Mouse (Mus musculus): Measurements from ENCODE around the gene Msh3. TPM values are rescaled to one million over a fixed set of nuclear protein-coding genes. Genes with fewer than 3 reads are reported as not detected.

Msh3 gene
- polyA plus RNA-seq, 1 experiment from 2014 or later = 32.8 TPM

DNA sequence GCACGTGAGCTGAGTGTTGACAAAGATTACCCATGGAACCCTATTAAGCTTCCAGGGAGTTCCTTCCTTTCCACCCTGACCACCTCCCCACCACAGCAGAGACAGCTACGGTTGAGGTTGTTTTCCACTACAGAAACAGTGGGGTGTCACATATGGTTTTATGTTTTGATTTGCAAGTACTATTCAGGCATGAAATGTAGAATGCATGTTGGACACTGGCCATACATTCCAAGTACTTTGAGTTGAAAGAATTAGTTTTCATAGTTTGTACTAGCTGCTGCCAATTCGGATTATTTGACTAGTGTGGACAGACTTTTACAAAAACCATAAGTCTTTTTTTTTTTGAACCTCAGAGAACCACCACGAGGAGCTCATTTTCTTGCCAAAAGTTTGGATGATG is 10.5 kb upstream of the Msh3 start:
- 89% methylated on average over 4 of the region's 4 CpGs for WGBS
- H3K9ac ChIP-seq (ENCODE audit: low read depth, low read length) = no peak overlapping the region
- H3K27ac ChIP-seq (ENCODE audit: low read depth, low read length) = no peak overlapping the region
- H3K4me1 ChIP-seq (replicated peaks; ENCODE audit: control insufficient read depth, insufficient read depth, low read length) = peaks cover 3% of the 10 kb centered on the region; the same call in 1 of the 2 replicates
- no peak overlapping the region for H3K4me3 ChIP-seq (ENCODE audit: low read depth, low read length)
- H3K4me2 ChIP-seq = no peak overlapping the region
- DNase-seq (ENCODE audit: low spot score) (no peak), ATAC-seq (replicated peaks; ENCODE audit: low FRiP score) (no peak)
- peaks cover 20% of the 10 kb centered on the region for H3K36me3 ChIP-seq (ENCODE audit: control insufficient read depth, insufficient read depth, low read length)
- no peaks in the 10 kb centered on the region for H3K27me3 ChIP-seq (replicated peaks; ENCODE audit: control insufficient read depth, insufficient read depth, low read length)
- H3K9me3 ChIP-seq (ENCODE audit: control insufficient read depth, low read length) = no peaks in the 10 kb centered on the region

DNA sequence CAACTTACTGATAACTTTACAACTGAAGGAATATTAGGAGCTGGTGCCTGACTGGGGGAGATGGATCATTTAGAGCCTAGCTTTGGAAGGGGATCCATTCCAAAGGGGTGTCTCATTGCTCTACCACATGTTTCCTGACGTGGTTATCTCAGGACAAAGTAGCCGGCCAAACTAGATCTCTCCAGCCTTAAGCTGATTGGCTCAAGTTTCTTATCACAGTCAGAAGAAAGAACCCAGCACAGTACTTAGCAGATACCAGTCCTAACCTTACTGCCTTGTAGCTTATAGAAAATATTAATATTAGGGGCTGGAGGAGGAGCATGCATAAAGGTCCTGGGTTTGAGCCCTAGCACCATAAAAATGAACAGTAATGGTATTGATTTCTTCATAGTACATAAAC is 6.8 kb upstream of the Msh3 start:
- ATAC-seq (replicated peaks; ENCODE audit: low FRiP score) = 0 out of 2 replicates have a peak, but pooled peaks have one; percentile 56
- no peak overlapping the region for H3K9ac ChIP-seq (ENCODE audit: low read depth, low read length)
- H3K4me2 ChIP-seq = no peak overlapping the region
- no peak overlapping the region for H3K4me3 ChIP-seq (ENCODE audit: low read depth, low read length)
- WGBS = 34% methylated on average over 2 of the region's 2 CpGs
- no peaks in the 10 kb centered on the region for H3K9me3 ChIP-seq (ENCODE audit: control insufficient read depth, low read length)
- DNase-seq (ENCODE audit: low spot score) = no peak
- H3K27ac ChIP-seq (ENCODE audit: low read depth, low read length) = no peak overlapping the region
- peaks cover 6% of the 10 kb centered on the region for H3K4me1 ChIP-seq (replicated peaks; ENCODE audit: control insufficient read depth, insufficient read depth, low read length)
- no peaks in the 10 kb centered on the region for H3K27me3 ChIP-seq (replicated peaks; ENCODE audit: control insufficient read depth, insufficient read depth, low read length)
- H3K36me3 ChIP-seq (ENCODE audit: control insufficient read depth, insufficient read depth, low read length) = peaks cover 19% of the 10 kb centered on the region

DNA sequence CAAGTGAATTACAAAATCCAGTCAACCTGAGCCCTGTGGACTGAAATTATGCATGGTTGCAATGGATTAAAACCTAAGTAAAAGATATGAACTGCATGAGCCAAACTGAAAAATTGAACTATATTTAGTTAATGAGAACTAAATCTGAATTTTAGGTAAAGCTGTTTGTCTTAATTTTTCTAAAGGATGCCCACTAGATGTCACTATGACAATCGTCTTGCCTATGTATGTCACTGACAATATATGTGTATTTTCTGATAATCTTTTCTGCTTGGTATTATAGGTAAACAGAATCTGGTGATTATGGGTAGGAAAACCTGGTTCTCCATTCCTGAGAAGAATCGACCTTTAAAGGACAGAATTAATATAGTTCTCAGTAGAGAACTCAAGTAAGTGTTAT is 2.8 kb upstream of the Msh3 start:
- Histone ChIP-seq H3K27me3 (replicated peaks; ENCODE audit: control insufficient read depth, insufficient read depth, low read length) (no peaks in the 10 kb centered on the region), H3K36me3 (ENCODE audit: control insufficient read depth, insufficient read depth, low read length) (peaks cover 14% of the 10 kb centered on the region), H3K9me3 (ENCODE audit: control insufficient read depth, low read length) (no peaks in the 10 kb centered on the region), H3K9ac (ENCODE audit: low read depth, low read length) (no peak overlapping the region), H3K27ac (ENCODE audit: low read depth, low read length) (no peak overlapping the region), H3K4me1 (replicated peaks; ENCODE audit: control insufficient read depth, insufficient read depth, low read length) (peaks cover 18% of the 10 kb centered on the region), H3K4me3 (ENCODE audit: low read depth, low read length) (no peak overlapping the region), H3K4me2 (no peak overlapping the region)
- ATAC-seq (replicated peaks; ENCODE audit: low FRiP score) (no peak), DNase-seq (ENCODE audit: low spot score) (no peak)
- 62% methylated on average over 2 of the region's 2 CpGs for WGBS

DNA sequence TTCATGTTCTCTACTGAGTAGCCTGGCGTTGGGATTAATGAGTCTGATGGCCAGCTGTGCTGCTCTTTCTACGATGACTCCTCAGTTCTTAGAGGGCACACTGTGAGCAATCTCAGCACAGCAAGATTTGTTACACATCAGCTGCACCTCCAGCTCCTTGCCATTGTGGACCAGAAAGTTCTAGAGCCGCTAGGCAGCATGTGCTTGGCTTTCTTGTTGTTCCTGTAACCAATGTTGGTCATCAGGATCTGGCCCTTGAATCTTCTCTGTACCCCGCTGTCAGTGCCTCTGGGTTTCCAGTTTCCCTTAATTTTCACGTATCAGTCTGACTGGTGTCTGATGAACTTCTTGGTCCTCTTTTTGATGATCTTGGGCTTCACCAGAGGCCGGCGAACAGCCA is 1.6 kb upstream of the Msh3 start:
- Histone ChIP-seq H3K4me1 (replicated peaks; ENCODE audit: control insufficient read depth, insufficient read depth, low read length) (peaks cover 15% of the 10 kb centered on the region), H3K9me3 (ENCODE audit: control insufficient read depth, low read length) (no peaks in the 10 kb centered on the region), H3K27me3 (replicated peaks; ENCODE audit: control insufficient read depth, insufficient read depth, low read length) (no peaks in the 10 kb centered on the region), H3K36me3 (ENCODE audit: control insufficient read depth, insufficient read depth, low read length) (peaks cover 14% of the 10 kb centered on the region), H3K27ac (ENCODE audit: low read depth, low read length) (no peak overlapping the region), H3K4me3 (ENCODE audit: low read depth, low read length) (peak overlapping the region; percentile 81), H3K9ac (ENCODE audit: low read depth, low read length) (peak overlapping the region; percentile 34; the same call in 1 of the 2 replicates), H3K4me2 (peak overlapping the region; percentile 87)
- no peak for DNase-seq (ENCODE audit: low spot score)
- ATAC-seq (replicated peaks; ENCODE audit: low FRiP score) = no peak
- WGBS = 78% methylated on average over 7 of the region's 7 CpGs

DNA sequence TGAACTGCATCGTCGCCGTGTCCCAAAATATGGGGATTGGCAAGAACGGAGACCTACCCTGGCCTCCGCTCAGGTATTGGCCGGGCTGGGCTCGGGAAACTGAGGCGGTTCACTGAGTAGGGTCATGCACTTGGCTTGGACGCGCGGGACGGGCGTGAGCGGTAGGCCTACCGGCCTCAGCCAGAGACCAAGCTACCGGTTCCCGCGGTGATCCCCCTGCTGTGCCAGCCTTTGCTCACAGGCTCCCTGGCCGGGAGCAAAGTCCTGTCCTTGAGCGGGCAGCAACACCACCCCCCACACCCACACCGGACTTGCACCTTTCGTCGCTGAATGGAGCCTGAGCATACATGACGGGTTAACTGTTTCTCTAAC is 455 bp upstream of the Msh3 start:
- H3K4me2 ChIP-seq = peak overlapping the region; percentile 87
- H3K27ac ChIP-seq (ENCODE audit: low read depth, low read length) = peak overlapping the region; percentile 65

DNA sequence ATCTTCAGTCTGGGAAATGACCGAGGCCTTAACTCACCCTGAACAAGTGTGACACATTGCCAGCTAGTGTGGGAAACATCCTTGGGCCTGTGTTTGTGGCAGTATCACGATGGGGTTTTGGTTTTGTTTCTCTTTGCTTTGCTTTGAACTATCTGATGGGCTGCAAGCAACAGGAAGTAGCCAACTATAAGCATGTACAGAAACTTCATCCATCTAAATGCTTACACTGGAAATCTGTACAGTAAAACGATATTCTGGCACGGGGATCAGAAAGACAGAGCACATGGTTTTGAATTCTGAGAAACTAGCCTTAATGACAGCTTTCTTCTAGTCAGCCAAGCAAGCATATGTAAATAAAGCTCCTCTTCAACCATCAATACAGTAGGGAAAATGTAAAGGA is 847 bp downstream of the Msh3 start:
- peak overlapping the region; percentile 83; the same call in 1 of the 2 replicates for H3K27ac ChIP-seq (ENCODE audit: low read depth, low read length)
- H3K9ac ChIP-seq (ENCODE audit: low read depth, low read length) = peak overlapping the region; percentile 63
- H3K4me3 ChIP-seq (ENCODE audit: low read depth, low read length) = peak overlapping the region; percentile 81
- ATAC-seq (replicated peaks; ENCODE audit: low FRiP score) (no peak), DNase-seq (ENCODE audit: low spot score) (no peak)
- WGBS = 25% methylated on average over 4 of the region's 4 CpGs
- H3K36me3 ChIP-seq (ENCODE audit: control insufficient read depth, insufficient read depth, low read length) = peaks cover 10% of the 10 kb centered on the region
- no peaks in the 10 kb centered on the region for H3K27me3 ChIP-seq (replicated peaks; ENCODE audit: control insufficient read depth, insufficient read depth, low read length)
- peaks cover 15% of the 10 kb centered on the region for H3K4me1 ChIP-seq (replicated peaks; ENCODE audit: control insufficient read depth, insufficient read depth, low read length)
- peak overlapping the region; percentile 89 for H3K4me2 ChIP-seq
- no peaks in the 10 kb centered on the region for H3K9me3 ChIP-seq (ENCODE audit: control insufficient read depth, low read length)

More for the DNA sequence above, 455 bp upstream of the Msh3 start:
- Histone ChIP-seq H3K4me3 (ENCODE audit: low read depth, low read length) (peak overlapping the region; percentile 81), H3K4me1 (replicated peaks; ENCODE audit: control insufficient read depth, insufficient read depth, low read length) (peaks cover 15% of the 10 kb centered on the region), H3K36me3 (ENCODE audit: control insufficient read depth, insufficient read depth, low read length) (peaks cover 17% of the 10 kb centered on the region), H3K9ac (ENCODE audit: low read depth, low read length) (peak overlapping the region; percentile 81), H3K9me3 (ENCODE audit: control insufficient read depth, low read length) (no peaks in the 10 kb centered on the region), H3K27me3 (replicated peaks; ENCODE audit: control insufficient read depth, insufficient read depth, low read length) (no peaks in the 10 kb centered on the region)
- DNase-seq (ENCODE audit: low spot score) (no peak), ATAC-seq (replicated peaks; ENCODE audit: low FRiP score) (peak; percentile 40)
- under 1% methylated on average over 24 of the region's 24 CpGs for WGBS

DNA sequence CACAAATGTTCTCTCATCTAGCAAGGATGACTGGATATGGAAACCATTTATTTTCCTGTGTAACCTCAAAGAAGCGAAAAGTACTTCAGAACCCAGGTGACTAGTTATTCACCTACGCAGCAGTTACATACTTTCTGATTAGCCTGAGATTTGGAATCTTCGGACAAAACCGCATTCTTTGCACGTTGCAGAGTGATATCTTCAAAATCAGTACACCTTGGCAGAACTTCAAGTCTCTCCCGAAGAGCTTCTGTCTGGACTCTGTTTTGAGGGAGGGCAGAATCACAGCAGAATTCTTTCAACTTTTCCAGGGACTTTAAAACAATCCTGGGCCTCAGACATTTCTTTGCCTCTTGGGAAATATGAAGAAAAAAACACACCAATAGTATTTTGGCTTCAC is 3.7 kb downstream of the Msh3 start:
- H3K4me3 ChIP-seq (ENCODE audit: low read depth, low read length) = no peak overlapping the region
- no peak overlapping the region for H3K9ac ChIP-seq (ENCODE audit: low read depth, low read length)
- peaks cover 9% of the 10 kb centered on the region; the same call in 1 of the 2 replicates for H3K36me3 ChIP-seq (ENCODE audit: control insufficient read depth, insufficient read depth, low read length)
- H3K27me3 ChIP-seq (replicated peaks; ENCODE audit: control insufficient read depth, insufficient read depth, low read length) = no peaks in the 10 kb centered on the region
- H3K4me2 ChIP-seq = no peak overlapping the region
- peaks cover 7% of the 10 kb centered on the region; the same call in 1 of the 2 replicates for H3K4me1 ChIP-seq (replicated peaks; ENCODE audit: control insufficient read depth, insufficient read depth, low read length)
- DNase-seq (ENCODE audit: low spot score) = no peak
- 94% methylated on average over 6 of the region's 6 CpGs for WGBS
- H3K27ac ChIP-seq (ENCODE audit: low read depth, low read length) = no peak overlapping the region
- H3K9me3 ChIP-seq (ENCODE audit: control insufficient read depth, low read length) = no peaks in the 10 kb centered on the region
- ATAC-seq (replicated peaks; ENCODE audit: low FRiP score) = no peak

DNA sequence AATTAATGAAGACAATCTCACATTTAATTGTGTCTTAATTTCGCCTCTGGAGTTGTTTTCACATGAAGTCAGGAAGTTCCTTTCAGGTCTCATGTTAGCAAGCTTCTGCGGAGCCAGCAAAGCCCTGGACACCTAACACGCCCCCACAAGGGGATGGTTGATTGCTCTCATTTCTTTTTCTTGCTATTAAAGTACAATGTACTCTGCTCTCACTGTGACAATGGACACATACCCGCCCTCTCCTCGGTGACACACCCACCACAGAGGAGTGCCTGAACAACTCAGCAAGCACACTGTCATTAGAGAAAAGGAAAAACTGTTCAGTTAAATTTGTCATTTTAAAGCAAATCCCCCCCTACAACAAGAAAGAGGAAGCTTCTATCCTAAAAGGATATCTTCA is 8.5 kb downstream of the Msh3 start:
- H3K9ac ChIP-seq (ENCODE audit: low read depth, low read length) = no peak overlapping the region
- ATAC-seq (replicated peaks; ENCODE audit: low FRiP score) (no peak), DNase-seq (ENCODE audit: low spot score) (no peak)
- no peaks in the 10 kb centered on the region for H3K4me1 ChIP-seq (replicated peaks; ENCODE audit: control insufficient read depth, insufficient read depth, low read length)
- peaks cover 15% of the 10 kb centered on the region for H3K36me3 ChIP-seq (ENCODE audit: control insufficient read depth, insufficient read depth, low read length)
- H3K27ac ChIP-seq (ENCODE audit: low read depth, low read length) = no peak overlapping the region
- H3K4me3 ChIP-seq (ENCODE audit: low read depth, low read length) = no peak overlapping the region
- H3K9me3 ChIP-seq (ENCODE audit: control insufficient read depth, low read length) = no peaks in the 10 kb centered on the region
- H3K27me3 ChIP-seq (replicated peaks; ENCODE audit: control insufficient read depth, insufficient read depth, low read length) = no peaks in the 10 kb centered on the region
- 87% methylated on average over 5 of the region's 5 CpGs for WGBS
- H3K4me2 ChIP-seq = no peak overlapping the region

DNA sequence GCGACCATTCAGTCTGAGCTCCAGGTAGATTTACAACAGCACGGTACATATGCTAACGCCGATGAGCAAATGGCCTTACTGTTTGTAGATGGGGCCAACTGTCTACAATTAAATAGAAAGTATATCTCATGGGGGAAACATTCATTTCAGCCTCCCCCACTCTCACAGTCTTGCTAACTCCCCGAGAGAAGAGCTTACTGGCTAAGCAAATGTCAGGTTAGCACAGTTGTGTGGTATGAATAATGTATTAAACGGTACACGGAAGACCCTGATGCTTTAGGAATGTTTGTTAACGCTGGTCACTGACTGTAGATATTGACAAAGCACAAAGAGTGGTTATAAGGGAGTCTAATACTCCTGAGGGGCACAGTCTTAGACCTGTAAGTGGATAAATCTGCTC is 10.8 kb downstream of the Msh3 start:
- Histone ChIP-seq H3K9ac (ENCODE audit: low read depth, low read length) (no peak overlapping the region), H3K4me3 (ENCODE audit: low read depth, low read length) (no peak overlapping the region), H3K4me1 (replicated peaks; ENCODE audit: control insufficient read depth, insufficient read depth, low read length) (no peaks in the 10 kb centered on the region), H3K27ac (ENCODE audit: low read depth, low read length) (no peak overlapping the region), H3K9me3 (ENCODE audit: control insufficient read depth, low read length) (no peaks in the 10 kb centered on the region), H3K4me2 (no peak overlapping the region), H3K27me3 (replicated peaks; ENCODE audit: control insufficient read depth, insufficient read depth, low read length) (no peaks in the 10 kb centered on the region), H3K36me3 (ENCODE audit: control insufficient read depth, insufficient read depth, low read length) (peaks cover 12% of the 10 kb centered on the region)
- WGBS = 91% methylated on average over 8 of the region's 8 CpGs
- no peak for DNase-seq (ENCODE audit: low spot score)
- no peak for ATAC-seq (replicated peaks; ENCODE audit: low FRiP score)
